Mouse (Mus musculus): ENCODE measurements around the gene Sumo3. TPM values are rescaled to one million over a fixed set of nuclear protein-coding genes. Genes with fewer than 3 reads are reported as not detected.

Gene Sumo3
- polyA plus RNA-seq, 1 experiment, result 76.0 TPM

GRCm38 (mm10) chr10:77623639-77624400 lies 17.9 kb downstream of the Sumo3 start:
- 77% methylated on average over 10 of the region's 10 CpGs for WGBS
- H3K4me1 ChIP-seq (ENCODE audit: control insufficient read depth, insufficient read depth, low read length), result peaks cover 8% of the 10 kb centered on the region
- no peak overlapping the region for H3K27ac ChIP-seq (ENCODE audit: control insufficient read depth, insufficient read depth, low read depth, low read length, poor library complexity)
- TF ChIP-seq CTCF (IDR thresholded peaks at IDR 0.05; ENCODE audit: control insufficient read depth, insufficient read depth, low read length) (no peak), POLR2A (IDR thresholded peaks at IDR 0.05; ENCODE audit: borderline replicate concordance, control insufficient read depth, low read depth, low read length) (no peak)
- no peak overlapping the region for H3K4me3 ChIP-seq (replicated peaks; ENCODE audit: control insufficient read depth, low read depth, low read length)

DNA sequence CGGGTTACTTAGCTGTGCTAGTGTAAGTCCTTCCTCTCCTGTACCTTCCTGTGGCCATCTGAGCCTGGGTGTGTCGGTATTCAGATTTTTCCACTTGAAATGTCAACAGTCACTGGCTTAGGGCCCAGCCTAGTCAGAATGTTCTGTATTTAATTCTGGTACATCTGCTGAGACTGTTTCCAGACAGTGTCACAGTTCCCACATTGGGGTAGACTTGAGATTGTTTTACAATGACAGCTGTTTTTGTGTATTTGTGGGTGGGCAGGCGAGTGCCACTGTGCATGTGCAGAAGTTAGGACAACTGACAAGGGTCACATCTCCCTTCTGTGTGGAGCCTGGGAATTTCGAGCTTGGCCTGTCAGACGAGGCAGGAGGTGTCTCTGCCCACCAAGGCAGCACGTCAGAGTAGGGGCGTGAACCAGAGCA lies 18.7 kb downstream of the Sumo3 start:
- TF ChIP-seq POLR2A (IDR thresholded peaks at IDR 0.05; ENCODE audit: borderline replicate concordance, control insufficient read depth, low read depth, low read length) (no peak), CTCF (IDR thresholded peaks at IDR 0.05; ENCODE audit: control insufficient read depth, insufficient read depth, low read length) (no peak; the same call in 1 of the 2 replicates)
- Histone ChIP-seq H3K4me3 (replicated peaks; ENCODE audit: control insufficient read depth, low read depth, low read length) (no peak overlapping the region), H3K27ac (ENCODE audit: control insufficient read depth, insufficient read depth, low read depth, low read length, poor library complexity) (0 out of 2 replicates have a peak overlapping the region, but pooled peaks have one; percentile 19), H3K4me1 (ENCODE audit: control insufficient read depth, insufficient read depth, low read length) (peaks cover 8% of the 10 kb centered on the region)
- WGBS, result 65% methylated on average over 7 of the region's 7 CpGs

- Histone ChIP-seq H3K4me1 (ENCODE audit: control insufficient read depth, insufficient read depth, low read length) (peaks cover 10% of the 10 kb centered on the region), H3K27ac (ENCODE audit: control insufficient read depth, insufficient read depth, low read depth, low read length, poor library complexity) (peak overlapping the region; percentile 58; the same call in 1 of the 2 replicates), H3K4me3 (replicated peaks; ENCODE audit: control insufficient read depth, low read depth, low read length) (no peak overlapping the region)
- TF ChIP-seq POLR2A (IDR thresholded peaks at IDR 0.05; ENCODE audit: borderline replicate concordance, control insufficient read depth, low read depth, low read length) (no peak), CTCF (IDR thresholded peaks at IDR 0.05; ENCODE audit: control insufficient read depth, insufficient read depth, low read length) (no peak)
- WGBS, result 52% methylated on average over 7 of the region's 7 CpGs
Observed at GRCm38 (mm10) chr10:77626036-77626435, 20.1 kb downstream of the Sumo3 start.

DNA sequence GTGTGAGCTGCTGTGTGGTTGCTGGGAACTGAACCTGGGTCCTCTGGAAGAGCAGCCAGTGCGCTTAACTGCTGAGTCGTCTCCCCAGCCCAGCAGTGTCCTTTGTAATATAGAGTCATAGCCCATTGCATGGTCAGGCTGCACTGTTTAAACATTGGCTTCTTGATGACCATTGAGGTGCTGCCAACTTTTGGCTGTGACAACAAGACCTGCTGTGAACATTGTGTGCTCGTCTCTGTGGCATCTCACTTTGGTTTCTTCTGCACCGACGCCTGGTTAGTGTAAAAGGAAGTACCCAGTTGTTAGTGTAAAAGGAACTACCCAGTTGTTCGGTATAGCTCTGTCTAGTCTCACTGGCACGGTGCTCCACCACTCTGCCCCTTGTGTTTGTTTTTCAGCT lies 20.7 kb downstream of the Sumo3 start:
- no peak for TF ChIP-seq CTCF (IDR thresholded peaks at IDR 0.05; ENCODE audit: control insufficient read depth, insufficient read depth, low read length)
- TF ChIP-seq POLR2A (IDR thresholded peaks at IDR 0.05; ENCODE audit: borderline replicate concordance, control insufficient read depth, low read depth, low read length), result 0 out of 2 replicates have a peak, but pooled peaks have one; percentile 12
- Histone ChIP-seq H3K27ac (ENCODE audit: control insufficient read depth, insufficient read depth, low read depth, low read length, poor library complexity) (peak overlapping the region; percentile 76), H3K4me1 (ENCODE audit: control insufficient read depth, insufficient read depth, low read length) (peaks cover 10% of the 10 kb centered on the region), H3K4me3 (replicated peaks; ENCODE audit: control insufficient read depth, low read depth, low read length) (no peak overlapping the region)
- WGBS, result 22% methylated on average over 7 of the region's 7 CpGs

GRCm38 (mm10) chr10:77627497-77627896 lies 21.6 kb downstream of the Sumo3 start:
- H3K4me3 ChIP-seq (replicated peaks; ENCODE audit: control insufficient read depth, low read depth, low read length), result no peak overlapping the region
- WGBS, result 35% methylated on average over 2 of the region's 2 CpGs
- H3K27ac ChIP-seq (ENCODE audit: control insufficient read depth, insufficient read depth, low read depth, low read length, poor library complexity), result no peak overlapping the region
- no peak for TF ChIP-seq POLR2A (IDR thresholded peaks at IDR 0.05; ENCODE audit: borderline replicate concordance, control insufficient read depth, low read depth, low read length)
- peak; percentile 100 for TF ChIP-seq CTCF (IDR thresholded peaks at IDR 0.05; ENCODE audit: control insufficient read depth, insufficient read depth, low read length)
- H3K4me1 ChIP-seq (ENCODE audit: control insufficient read depth, insufficient read depth, low read length), result peaks cover 10% of the 10 kb centered on the region

DNA sequence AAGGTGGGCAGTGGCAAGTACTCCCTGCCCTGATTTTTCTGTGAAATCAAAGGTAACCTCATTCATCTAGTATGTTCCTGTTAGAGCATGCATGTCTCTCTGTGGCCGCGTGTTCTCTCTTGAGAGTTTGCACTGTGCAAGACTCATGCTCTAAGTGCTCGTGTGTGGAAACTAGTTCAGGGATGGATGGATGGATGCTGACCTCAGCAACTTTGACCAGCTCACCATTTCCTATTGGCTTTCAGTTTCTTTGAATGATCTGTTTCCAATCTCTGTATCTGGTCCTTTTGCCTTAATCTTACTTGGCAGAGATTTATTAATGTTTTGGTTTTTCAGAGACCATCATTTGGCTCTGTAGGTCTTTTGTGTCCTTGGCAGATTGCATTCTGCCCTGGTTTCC lies 23.3 kb downstream of the Sumo3 start:
- WGBS, result 75% methylated on average over 3 of the region's 3 CpGs
- TF ChIP-seq POLR2A (IDR thresholded peaks at IDR 0.05; ENCODE audit: borderline replicate concordance, control insufficient read depth, low read depth, low read length) (no peak), CTCF (IDR thresholded peaks at IDR 0.05; ENCODE audit: control insufficient read depth, insufficient read depth, low read length) (no peak)
- Histone ChIP-seq H3K4me3 (replicated peaks; ENCODE audit: control insufficient read depth, low read depth, low read length) (no peak overlapping the region), H3K4me1 (ENCODE audit: control insufficient read depth, insufficient read depth, low read length) (peaks cover 13% of the 10 kb centered on the region), H3K27ac (ENCODE audit: control insufficient read depth, insufficient read depth, low read depth, low read length, poor library complexity) (no peak overlapping the region)

DNA sequence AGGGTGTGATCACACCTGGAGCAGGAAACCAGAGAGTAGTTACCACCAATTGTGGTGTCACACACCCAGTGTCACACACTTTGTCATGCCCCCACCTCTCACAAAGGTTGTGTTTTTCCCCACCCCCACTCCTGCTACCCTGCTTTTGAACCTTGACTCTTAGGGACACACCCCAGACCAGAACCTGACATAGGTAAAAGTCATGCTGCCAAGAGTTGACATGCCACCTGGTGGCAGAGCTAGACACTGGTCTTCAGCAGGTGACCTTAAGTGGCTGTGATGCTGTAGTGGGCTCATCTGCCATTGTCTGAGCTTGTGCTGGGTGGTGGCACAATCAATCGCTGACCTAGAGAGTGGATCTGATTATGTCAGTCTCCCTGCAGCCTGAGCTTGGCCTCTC lies 24.1 kb downstream of the Sumo3 start:
- 84% methylated on average over 1 of the region's 1 CpGs for WGBS
- H3K4me1 ChIP-seq (ENCODE audit: control insufficient read depth, insufficient read depth, low read length), result peaks cover 12% of the 10 kb centered on the region
- H3K27ac ChIP-seq (ENCODE audit: control insufficient read depth, insufficient read depth, low read depth, low read length, poor library complexity), result no peak overlapping the region
- no peak overlapping the region for H3K4me3 ChIP-seq (replicated peaks; ENCODE audit: control insufficient read depth, low read depth, low read length)
- TF ChIP-seq CTCF (IDR thresholded peaks at IDR 0.05; ENCODE audit: control insufficient read depth, insufficient read depth, low read length) (peak; percentile 38), POLR2A (IDR thresholded peaks at IDR 0.05; ENCODE audit: borderline replicate concordance, control insufficient read depth, low read depth, low read length) (no peak)

DNA sequence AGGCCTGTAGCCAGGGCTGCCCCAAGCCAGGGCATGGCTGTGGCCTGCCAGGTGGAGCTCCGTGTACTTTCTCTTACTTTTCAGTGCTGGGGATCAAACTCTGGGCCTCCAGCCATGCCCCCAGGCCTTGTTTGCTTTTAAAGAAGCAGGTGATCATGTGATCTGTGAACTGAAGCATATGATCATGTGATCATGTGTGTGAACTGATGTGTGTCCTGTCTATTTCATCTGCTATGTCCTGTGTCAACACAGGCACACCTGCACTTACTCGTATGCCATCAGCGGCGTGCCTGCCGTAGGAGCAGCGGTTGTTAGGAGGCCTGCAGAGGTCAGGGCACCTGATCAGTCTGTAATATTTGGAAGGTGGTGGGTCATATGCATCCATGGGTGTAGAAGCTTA lies 28.1 kb downstream of the Sumo3 start:
- H3K4me3 ChIP-seq (replicated peaks; ENCODE audit: control insufficient read depth, low read depth, low read length), result no peak overlapping the region
- no peak for TF ChIP-seq POLR2A (IDR thresholded peaks at IDR 0.05; ENCODE audit: borderline replicate concordance, control insufficient read depth, low read depth, low read length)
- TF ChIP-seq CTCF (IDR thresholded peaks at IDR 0.05; ENCODE audit: control insufficient read depth, insufficient read depth, low read length), result no peak
- peaks cover 9% of the 10 kb centered on the region for H3K4me1 ChIP-seq (ENCODE audit: control insufficient read depth, insufficient read depth, low read length)
- peak overlapping the region; percentile 57; the same call in 1 of the 2 replicates for H3K27ac ChIP-seq (ENCODE audit: control insufficient read depth, insufficient read depth, low read depth, low read length, poor library complexity)
- WGBS, result 70% methylated on average over 6 of the region's 6 CpGs

Measured in bone marrow, adult 2 months (tissue).